Mouse (Mus musculus) myocyte (in vitro differentiated cells): ENCODE results near the gene Itih4. TPM values are rescaled to one million over a fixed set of nuclear protein-coding genes. Genes with fewer than 3 reads are reported as not detected.

Experiments
- H3K27me3 ChIP-seq: one replicate; pipeline ENCODE4 v1.6.1; 2011; ENCODE audit not compliant: control insufficient read depth, insufficient read depth, insufficient read length
- H3K36me3 ChIP-seq: one replicate; pipeline ENCODE4 v1.6.1; 2011; ENCODE audit not compliant: control insufficient read depth, insufficient read depth
- H3K4me2 ChIP-seq: one replicate; pipeline ENCODE4 v1.6.1; 2011; ENCODE audit warnings: low read depth, control low read depth
- H3K4me3 ChIP-seq: one replicate; pipeline ENCODE4 v1.5.1; 2011; ENCODE audit warnings: mild to moderate bottlenecking, control low read depth, moderate library complexity
- H3K79me2 ChIP-seq: one replicate; pipeline ENCODE4 v1.6.1; 2011; ENCODE audit not compliant: control insufficient read depth, insufficient read depth
- H3ac ChIP-seq: one replicate; pipeline ENCODE4 v1.6.1; 2011; ENCODE audit not compliant: control insufficient read depth, insufficient read length
- CEBPB ChIP-seq: IDR thresholded peaks from 2 replicates; pipeline ENCODE4 v1.6.1; 2011; ENCODE audit warnings: mild to moderate bottlenecking, moderate library complexity; ENCODE audit not compliant: poor library complexity, insufficient read depth, severe bottlenecking
- E2F4 ChIP-seq: IDR thresholded peaks from one replicate; pipeline ENCODE4 v1.6.1; 2011; ENCODE audit warnings: mild to moderate bottlenecking, control low read depth, moderate library complexity; ENCODE audit not compliant: insufficient read depth
- MAX ChIP-seq: IDR thresholded peaks from one replicate; pipeline ENCODE4 v1.6.1; 2011; ENCODE audit warnings: low read depth, mild to moderate bottlenecking, control low read depth
- MYOD1 ChIP-seq, 3 experiments: IDR thresholded peaks; one replicate each; pipeline ENCODE4 v1.6.1; 2011; ENCODE audit warnings: control low read depth in 2 of 3, low read depth in 2 of 3, mild to moderate bottlenecking in 2 of 3, moderate library complexity in 1 of 3; ENCODE audit not compliant: insufficient read length in 2 of 3, control insufficient read depth in 1 of 3
- MYOG ChIP-seq, 3 experiments: IDR thresholded peaks; one replicate each; pipeline ENCODE4 v1.6.1; 2011; ENCODE audit warnings: control low read depth in 2 of 3, low read depth in 2 of 3, mild to moderate bottlenecking in 2 of 3; ENCODE audit not compliant: insufficient read length in 2 of 3, control insufficient read depth in 1 of 3, insufficient read depth in 1 of 3
- POLR2A ChIP-seq: IDR thresholded peaks from one replicate; pipeline ENCODE4 v1.6.1; 2011; ENCODE audit warnings: low read depth, mild to moderate bottlenecking, control low read depth, moderate library complexity; ENCODE audit not compliant: insufficient read length
- POLR2AphosphoS2 ChIP-seq: IDR thresholded peaks from one replicate; pipeline ENCODE4 v1.6.1; 2011; ENCODE audit warnings: low read depth, control low read depth; ENCODE audit not compliant: insufficient read length
- REST ChIP-seq: IDR thresholded peaks from one replicate; pipeline ENCODE4 v1.6.1; 2011; ENCODE audit warnings: mild to moderate bottlenecking, control low read depth, moderate library complexity; ENCODE audit not compliant: insufficient read depth, insufficient read length
- SRF ChIP-seq: IDR thresholded peaks from one replicate; pipeline ENCODE4 v1.6.1; 2011; ENCODE audit warnings: low read depth; ENCODE audit not compliant: control insufficient read depth, insufficient read length
- TCF12 ChIP-seq: IDR thresholded peaks from one replicate; pipeline ENCODE4 v1.6.1; 2011; ENCODE audit warnings: mild to moderate bottlenecking, control low read depth; ENCODE audit not compliant: poor library complexity, insufficient read depth, severe bottlenecking
- TCF3 ChIP-seq: IDR thresholded peaks from one replicate; pipeline ENCODE4 v1.6.1; 2011; ENCODE audit warnings: low read depth, control low read depth; ENCODE audit not compliant: insufficient read length
- USF1 ChIP-seq: IDR thresholded peaks from one replicate; pipeline ENCODE4 v1.6.1; 2011; ENCODE audit warnings: low read depth, mild to moderate bottlenecking, control low read depth, moderate library complexity
- polyA plus RNA-seq: library from polyadenylated mRNA; unstranded; fragments of >200 nt; fragmentation: generic; extraction: Trizol; gene quantifications from one replicate; pipeline ENCODE4 v1.2.1, GENCODE M21; 2012; ENCODE audit warnings: missing spikeins

Itih4 gene
- polyA plus RNA-seq, 1 experiment: 0.06 TPM

DNA sequence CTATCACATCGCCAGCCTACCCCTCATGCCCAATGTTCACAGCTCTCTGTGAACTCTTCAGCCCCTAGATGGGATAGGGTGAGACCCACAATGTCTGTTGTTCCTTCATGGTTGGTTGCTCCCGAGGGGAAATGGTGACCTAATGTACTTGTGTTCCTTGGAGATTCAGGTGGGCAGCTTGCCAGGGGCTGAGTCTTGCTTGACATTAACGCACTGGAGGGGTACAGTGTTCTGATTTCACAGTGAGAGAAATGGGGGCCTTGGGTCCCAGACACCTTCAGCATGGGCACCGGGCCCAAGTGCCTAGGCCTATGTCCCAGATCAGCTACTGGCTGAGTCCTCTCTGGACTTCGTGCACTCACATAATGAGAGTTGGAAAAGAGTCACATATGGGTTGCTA is 27.1 kb downstream of the Itih4 start:
- Histone ChIP-seq H3K4me3 (no peak overlapping the region), H3K79me2 (no peaks in the 10 kb centered on the region), H3K36me3 (no peaks in the 10 kb centered on the region), H3ac (no peak overlapping the region), H3K27me3 (no peaks in the 10 kb centered on the region), H3K4me2 (no peak overlapping the region)
- TF ChIP-seq POLR2AphosphoS2 (no peak), E2F4 (no peak), MYOD1 (IDR thresholded peaks at IDR 0.05; ENCODE audit: control insufficient read depth in 1 of 3, insufficient read length in 2 of 3, low read depth in 2 of 3) (no peak), TCF12 (no peak), USF1 (no peak)

GRCm38 (mm10) chr14:30916516-30916915 is 30.2 kb downstream of the Itih4 start:
- Histone ChIP-seq H3K36me3 (no peaks in the 10 kb centered on the region), H3K79me2 (no peaks in the 10 kb centered on the region), H3K4me3 (no peak overlapping the region), H3K27me3 (no peaks in the 10 kb centered on the region), H3K4me2 (no peak overlapping the region), H3ac (no peak overlapping the region)
- TF ChIP-seq POLR2AphosphoS2 (no peak), USF1 (no peak), TCF12 (no peak), E2F4 (no peak), POLR2A (no peak), MYOD1 (IDR thresholded peaks at IDR 0.05; ENCODE audit: control insufficient read depth in 1 of 3, insufficient read length in 2 of 3, low read depth in 2 of 3) (no peak), CEBPB (no peak), MYOG (IDR thresholded peaks at IDR 0.05; ENCODE audit: control insufficient read depth in 1 of 3, insufficient read depth in 1 of 3, insufficient read length in 2 of 3, low read depth in 2 of 3) (no peak), MAX (no peak), TCF3 (no peak), REST (no peak), SRF (no peak)

- Histone ChIP-seq H3K27me3 (no peaks in the 10 kb centered on the region), H3K79me2 (no peaks in the 10 kb centered on the region), H3K36me3 (no peaks in the 10 kb centered on the region), H3ac (no peak overlapping the region), H3K4me2 (no peak overlapping the region), H3K4me3 (no peak overlapping the region)
- no peak for TF ChIP-seq MYOG (IDR thresholded peaks at IDR 0.05; ENCODE audit: control insufficient read depth in 1 of 3, insufficient read depth in 1 of 3, insufficient read length in 2 of 3, low read depth in 2 of 3)
- no peak for TF ChIP-seq MAX
- TF ChIP-seq REST: no peak
- no peak for TF ChIP-seq POLR2AphosphoS2
- no peak for TF ChIP-seq POLR2A
- no peak for TF ChIP-seq SRF
Measured at GRCm38 (mm10) chr14:30922053-30922670, 35.9 kb downstream of the Itih4 start.

DNA sequence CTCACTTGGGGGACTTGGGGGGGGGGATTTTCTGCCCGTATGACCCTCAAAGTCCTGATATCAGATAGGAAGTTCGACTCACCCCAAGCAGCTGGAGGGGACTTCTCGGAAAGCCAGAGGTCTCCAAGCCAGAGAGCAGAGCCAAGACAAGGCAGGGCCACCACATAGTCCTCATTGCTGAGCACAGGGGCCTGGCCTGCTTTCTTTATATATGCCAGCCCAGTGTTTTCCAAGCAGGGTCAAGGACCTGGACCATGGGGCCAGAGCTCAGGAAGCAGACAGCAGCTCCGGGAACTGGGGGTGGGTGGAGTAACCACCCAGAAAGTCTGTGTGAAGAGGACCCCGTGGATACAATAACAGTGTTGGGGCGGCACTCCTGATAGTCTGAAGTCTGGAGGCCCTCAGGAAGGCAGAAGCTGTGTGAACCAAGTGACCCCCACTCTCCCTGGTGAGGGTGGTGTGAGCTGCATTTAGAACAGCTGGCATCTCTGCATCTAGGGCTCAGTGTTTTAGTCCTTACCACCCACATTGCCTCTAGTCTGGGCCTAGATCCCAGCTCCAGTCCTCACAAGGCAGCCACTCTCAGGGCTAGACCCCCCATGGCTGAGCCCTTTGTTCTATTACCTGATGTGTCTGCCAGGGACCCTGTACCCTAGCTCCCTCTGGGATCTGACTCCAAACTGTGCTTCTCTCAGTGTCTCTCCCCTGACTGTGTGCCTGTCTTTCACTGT is 37.3 kb downstream of the Itih4 start, which contains the start of gene Itih3:
Gene Itih3, minus strand, starts transcription at position 386 of the 731 bp plus-strand sequence.
- Histone ChIP-seq H3K79me2 (no peaks in the 10 kb centered on the region), H3K4me3 (no peak within 1 kb of the TSS), H3ac (no peak within 1 kb of the TSS), H3K36me3 (no peaks in the 10 kb centered on the region), H3K4me2 (no peak within 1 kb of the TSS), H3K27me3 (no peaks in the 10 kb centered on the region)
- TF ChIP-seq TCF3 (no peak), CEBPB (no peak), TCF12 (no peak), POLR2A (no peak)

GRCm38 (mm10) chr14:30925492-30925891 is 39.2 kb downstream of the Itih4 start:
- H3K27me3 ChIP-seq: no peaks in the 10 kb centered on the region
- no peak overlapping the region for H3K4me2 ChIP-seq
- no peak overlapping the region for H3ac ChIP-seq
- no peaks in the 10 kb centered on the region for H3K79me2 ChIP-seq
- TF ChIP-seq SRF (no peak), POLR2A (no peak), MYOG (IDR thresholded peaks at IDR 0.05; ENCODE audit: control insufficient read depth in 1 of 3, insufficient read depth in 1 of 3, insufficient read length in 2 of 3, low read depth in 2 of 3) (no peak), REST (no peak), TCF12 (no peak), POLR2AphosphoS2 (no peak), TCF3 (no peak)
- H3K4me3 ChIP-seq: no peak overlapping the region
- no peaks in the 10 kb centered on the region for H3K36me3 ChIP-seq
